Mouse (Mus musculus): ENCODE data around the gene Ssr3.

Gene Ssr3

GRCm38 (mm10) chr3:65373594-65374182 lies 18.7 kb downstream of the Ssr3 start:
- DNase-seq: no peak

DNA sequence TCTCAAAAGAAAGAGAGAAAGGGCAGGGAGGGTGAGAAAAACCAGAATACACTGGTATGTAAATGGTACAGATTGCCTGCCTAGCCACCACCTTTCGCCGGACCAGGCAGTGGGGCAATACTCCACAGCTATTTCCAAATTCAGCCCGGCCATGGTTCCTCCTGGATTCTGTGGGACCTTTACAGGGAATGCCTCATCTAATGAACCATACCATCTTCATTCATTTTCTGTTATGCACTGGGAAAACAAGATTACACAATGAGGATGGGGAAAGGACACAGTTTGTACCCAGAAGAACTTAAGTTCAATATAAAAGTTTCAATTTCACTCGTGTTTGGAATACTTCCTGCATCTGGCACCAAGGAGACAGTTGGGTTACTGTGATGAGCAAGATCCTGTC lies 19.9 kb downstream of the Ssr3 start:
- DNase-seq: no peak

DNA sequence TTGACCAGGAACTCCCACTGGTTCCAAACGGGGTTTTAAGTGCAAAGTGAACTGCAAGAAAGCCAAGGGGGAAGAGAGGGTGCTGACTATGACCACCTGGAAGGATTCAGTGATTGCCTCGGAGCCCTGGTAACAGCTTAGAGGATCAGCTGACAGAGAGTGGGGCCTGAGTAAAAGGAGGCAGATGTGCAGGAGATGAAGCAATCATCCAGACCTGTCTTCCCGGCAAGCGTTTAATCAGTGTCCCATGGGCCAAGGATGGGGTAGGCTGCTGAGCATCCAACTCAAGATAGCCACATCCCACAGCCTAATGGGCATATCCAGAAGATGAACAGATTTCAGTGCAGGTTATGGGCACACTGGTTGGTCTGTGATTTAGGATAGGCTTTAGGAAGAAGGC lies 24.5 kb downstream of the Ssr3 start:
- no peak for DNase-seq

- peak; percentile 18 for DNase-seq
These were observed 26.3 kb downstream of the Ssr3 start for GRCm38 (mm10) chr3:65365921-65366710.

DNA sequence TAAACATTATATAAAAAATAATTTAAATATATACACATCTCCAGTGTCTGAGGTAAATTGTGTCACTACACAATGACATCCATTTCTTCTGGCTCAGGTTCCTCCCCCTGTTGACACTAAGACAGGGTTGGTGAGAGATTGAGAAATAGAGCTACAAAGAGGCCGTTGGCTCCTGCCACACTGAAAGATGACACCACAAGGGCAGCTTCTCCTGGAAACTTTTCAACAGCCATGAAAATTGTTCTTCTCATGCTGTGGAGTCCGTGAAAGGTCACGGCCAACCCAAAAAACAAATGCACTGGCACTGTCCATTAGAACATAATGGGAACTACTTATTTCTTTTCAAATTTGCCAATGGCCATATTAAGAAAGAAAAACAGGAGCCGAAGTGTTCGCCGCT lies 27.2 kb downstream of the Ssr3 start:
- no peak for DNase-seq

DNA sequence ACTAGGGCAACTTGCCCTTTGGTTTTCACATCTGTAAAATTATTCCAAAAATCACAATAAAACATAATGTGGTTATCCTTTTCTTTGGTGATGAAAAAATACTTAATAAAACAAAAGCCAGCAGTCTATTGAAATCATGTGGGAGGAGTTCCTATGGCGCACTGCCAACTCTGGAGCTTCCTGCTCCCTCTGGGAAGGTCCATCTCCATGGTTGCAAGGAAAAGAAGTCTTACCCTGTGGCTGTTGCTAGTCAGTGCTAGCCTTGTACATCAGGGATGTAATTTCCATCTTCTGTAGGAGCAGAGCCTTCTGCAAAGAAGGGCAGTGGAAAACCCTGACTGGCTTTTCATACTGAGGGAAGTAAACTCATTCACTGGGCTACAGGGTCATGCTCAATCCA lies 29.0 kb downstream of the Ssr3 start:
- peak; percentile 56 for DNase-seq

- DNase-seq: no peak
These were observed 32.1 kb downstream of the Ssr3 start for GRCm38 (mm10) chr3:65360163-65360969.

GRCm38 (mm10) chr3:65358841-65359240 lies 33.6 kb downstream of the Ssr3 start:
- DNase-seq: no peak

DNA sequence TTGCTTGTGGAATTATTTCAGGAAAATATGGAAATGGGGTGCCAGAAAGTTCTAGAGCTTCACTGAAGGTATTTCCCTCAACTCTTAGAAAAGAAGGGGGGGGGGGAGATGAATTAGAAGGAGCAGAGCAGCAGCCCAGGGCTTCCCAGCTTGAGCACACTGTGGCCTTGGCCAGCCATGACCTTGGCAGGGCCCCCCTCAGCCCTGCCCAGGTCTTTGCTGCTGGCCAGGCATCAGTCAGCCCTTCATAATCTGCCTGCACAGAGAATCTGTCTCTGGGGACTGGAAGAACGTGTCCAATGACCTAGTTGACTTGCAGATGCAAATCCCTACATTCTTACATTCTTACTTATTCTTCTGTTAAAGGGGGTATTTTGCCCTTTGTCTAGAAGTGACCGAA lies 34.1 kb downstream of the Ssr3 start:
- no peak for DNase-seq

GRCm38 (mm10) chr3:65355479-65355878 lies 36.9 kb downstream of the Ssr3 start:
- DNase-seq: no peak

GRCm38 (mm10) chr3:65353263-65354037 lies 39.0 kb downstream of the Ssr3 start:
- DNase-seq: no peak

GRCm38 (mm10) chr3:65352278-65353127 lies 39.9 kb downstream of the Ssr3 start:
- no peak for DNase-seq

DNA sequence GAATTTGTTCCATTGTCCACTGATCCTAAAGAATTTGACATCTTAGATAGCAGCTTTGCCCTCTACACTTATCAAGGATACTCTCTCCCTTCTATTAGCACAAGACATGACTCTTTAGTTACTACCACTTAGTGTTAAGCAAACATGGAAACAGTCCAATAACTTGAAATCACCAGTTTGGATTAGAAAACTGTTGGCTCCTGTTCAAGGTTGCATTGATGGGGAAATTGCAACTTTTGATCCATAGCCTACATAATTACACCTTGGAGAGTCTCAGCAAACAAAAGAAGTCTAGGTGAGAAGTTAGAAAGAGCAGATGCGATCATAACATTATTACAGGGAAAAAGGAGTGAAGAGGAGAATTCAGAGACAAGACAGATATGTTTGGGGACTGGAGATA lies 46.2 kb downstream of the Ssr3 start:
- DNase-seq: no peak

DNA sequence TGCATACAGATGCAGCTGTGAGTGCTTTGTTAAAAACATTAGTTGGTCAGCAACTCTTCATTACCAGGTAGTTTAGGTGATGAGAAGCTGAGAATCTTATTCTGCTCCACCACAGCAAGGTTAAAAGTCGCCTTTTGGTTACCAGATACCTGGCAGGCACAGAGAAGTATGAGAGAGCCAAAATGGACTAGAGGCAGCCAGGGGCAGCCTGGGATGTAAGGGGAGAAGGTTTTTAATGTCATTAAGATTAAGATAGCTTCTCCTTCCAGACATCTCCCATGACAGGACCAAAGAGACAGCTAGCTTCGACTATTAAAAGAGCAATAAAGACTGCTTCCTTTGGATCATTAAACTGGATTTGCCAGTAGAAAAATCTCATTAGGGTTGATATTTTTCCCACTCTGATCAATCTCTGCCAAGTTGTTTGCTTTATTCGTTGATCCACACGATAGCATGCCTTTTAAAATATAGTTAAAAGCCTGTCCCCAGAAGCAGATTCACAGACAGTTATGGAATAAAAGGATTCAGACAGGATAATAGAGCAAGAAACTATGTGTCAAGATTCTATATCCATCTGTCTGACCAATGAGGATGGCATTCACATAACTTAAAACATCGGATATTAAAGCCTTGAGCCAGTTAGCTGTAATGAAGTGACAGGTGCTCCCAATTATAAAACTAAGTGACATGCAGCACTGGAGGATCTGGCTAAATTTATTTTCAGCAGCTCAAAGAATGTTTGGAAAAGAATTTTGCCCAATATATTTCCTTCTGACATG lies 52.1 kb downstream of the Ssr3 start:
- DNase-seq: no peak

- DNase-seq: no peak
These were observed 54.5 kb downstream of the Ssr3 start for GRCm38 (mm10) chr3:65337835-65338464.
